8 mouse cellular contexts compared by ENCODE assay signal in genomic region chr15:103339961-103340337, GRCm38 (mm10). TPM values are rescaled to one million over a fixed set of nuclear protein-coding genes. Genes with fewer than 3 reads are reported as not detected.
DNase-seq lines count a peak whose midpoint lies in the region; ATAC-seq and TF ChIP-seq lines count a peak whose summit lies in the region.

Gene Zfp385a (minus strand): TSS chr15:103340093.

- peaks cover 76% of the 10 kb centered on the region for H3K4me1 ChIP-seq in forebrain, embryonic 10.5 days
- 0 out of 2 replicates have a peak, but pooled peaks cover 3% of the 10 kb centered on the region for H3K4me1 ChIP-seq in small intestine, adult 2 months (ENCODE audit: control insufficient read depth, insufficient read depth, insufficient read length, low read length)

- in situ Hi-C loops in Patski (cut with MboI; ENCODE audit: low pct_unique_long_range_greater_than_20kb): no loop called here

- no peaks in the 10 kb centered on the region for H3K9me3 ChIP-seq in forebrain, embryonic 10.5 days

- H3K79me2 ChIP-seq in macrophage (ENCODE audit: inconsistent target): peaks cover 30% of the 10 kb centered on the region; the same call in 1 of the 2 replicates

- POLR2A ChIA-PET in Patski (lab: Charles Lee): no interaction called here

- peak within 1 kb of the TSS; percentile 79 for H3K27ac ChIP-seq in forebrain, embryonic 10.5 days
- H3K27ac ChIP-seq in macrophage: peak within 1 kb of the TSS; percentile 43
- H3K27ac ChIP-seq in small intestine, adult 2 months (ENCODE audit: insufficient read depth, low read depth, low read length): no peak within 1 kb of the TSS

- TF ChIP-seq CTCF in Patski (IDR thresholded peaks at IDR 0.05): no peak
- no peak for TF ChIP-seq CTCF in small intestine, adult 2 months (IDR thresholded peaks at IDR 0.05; ENCODE audit: extremely low read depth, insufficient read length, insufficient replicate concordance, low read depth, low read length)

- peak within 1 kb of the TSS; percentile 74 for H3K4me3 ChIP-seq in forebrain, embryonic 10.5 days
- H3K4me3 ChIP-seq in macrophage (ENCODE audit: inconsistent target): peak within 1 kb of the TSS; percentile 82
- H3K4me3 ChIP-seq in small intestine, adult 2 months (ENCODE audit: low read depth, low read length): peak within 1 kb of the TSS; percentile 79

- 0% methylated on average over 26 of the region's 26 CpGs for WGBS in forebrain, embryonic 10.5 days
- 2% methylated on average over 26 of the region's 26 CpGs for WGBS in macrophage (ENCODE audit: missing documents)
- WGBS in small intestine, adult 2 months: 1% methylated on average over 26 of the region's 26 CpGs

- no peak for TF ChIP-seq POLR2A in small intestine, adult 2 months (IDR thresholded peaks at IDR 0.05; ENCODE audit: low read depth, low read length)

- DNase-seq in CD8-positive naive resting alpha-beta T cell, adult 2 months (ENCODE audit: low read depth in 2 of 2, low spot score in 2 of 2): peak; percentile 55 to 69
- no peak for DNase-seq in Patski (ENCODE audit: low read depth, low spot score)
- DNase-seq in forebrain, embryonic 10.5 days (ENCODE audit: extremely low spot score, low spot score): peak; percentile 34
- peak; percentile 44 for DNase-seq in heart, postnatal 4 days
- DNase-seq in layer of hippocampus, postnatal 36 days: peak; percentile 62 to 66
- DNase-seq in ovary, postnatal 14 days (ENCODE audit: low spot score): no peak

- H3K27me3 ChIP-seq in Patski: no peaks in the 10 kb centered on the region
- H3K27me3 ChIP-seq in forebrain, embryonic 10.5 days (ENCODE audit: poor library complexity, severe bottlenecking): peaks cover 70% of the 10 kb centered on the region
- peaks cover 8% of the 10 kb centered on the region for H3K27me3 ChIP-seq in small intestine, adult 2 months (ENCODE audit: control insufficient read depth, insufficient read depth, low read length)

- peak; percentile 52 for ATAC-seq in Patski

- peaks cover 15% of the 10 kb centered on the region for H3K36me3 ChIP-seq in forebrain, embryonic 10.5 days (replicated peaks)
- peaks cover 14% of the 10 kb centered on the region for H3K36me3 ChIP-seq in macrophage (ENCODE audit: inconsistent target)
- peaks cover 2% of the 10 kb centered on the region; the same call in 1 of the 2 replicates for H3K36me3 ChIP-seq in small intestine, adult 2 months (ENCODE audit: control insufficient read depth, insufficient read depth, low read length)

- CTCF ChIA-PET in Patski (lab: Charles Lee): interaction anchor here (0.9 to 4.0 kb wide), 6 partner anchors 16 to 53 kb away, joined by 3 to 22 read pairs (median 4); no protein-coding TSS in a partner anchor

RNA-seq across cellular contexts. Expression of gene Zfp385a, which starts in this region (rescaled TPM):
- polyA plus RNA-seq in Patski (2021) (22.9 TPM), macrophage (2018) (38.1 to 73.9 TPM (median 63.3 TPM) in 3 replicates)
- polyA plus RNA-seq in forebrain, embryonic 10.5 days (2016; fragmentation: Nextera tagmentation; extraction: Ambion mirVana): 23.1 and 23.6 TPM in 2 replicates
- total RNA-seq in heart, postnatal 4 days (2021): 10 to 100 TPM; 21.9 to 22.0 TPM
- total RNA-seq in layer of hippocampus, postnatal 36 days (2021): 10 to 100 TPM; 38.7 to 39.7 TPM
- 10 to 100 TPM; 10.2 to 43.2 (median 26.3) TPM for total RNA-seq in macrophage (2018; cell fraction: chromatin; rRNA removed)
- total RNA-seq in macrophage (2018; cell fraction: cytosol; rRNA removed): 10 to 100 TPM; 50.8 to 93.1 (median 78.8) TPM
- 10 to 100 TPM; 21.9 to 59.1 (median 37.0) TPM for total RNA-seq in macrophage (2018; cell fraction: nucleus; rRNA removed)
- 6.1 and 7.5 TPM in 2 replicates for polyA plus RNA-seq in small intestine, adult 2 months (2012; rRNA removed)

Comparison
In these comparisons a context has a peak if more than half of its experiments do, and no peak if none do; other contexts are left out.
1. DNase-seq: peak in CD8-positive naive resting alpha-beta T cell, adult 2 months (2 of 2), forebrain, embryonic 10.5 days (single experiment), heart, postnatal 4 days (single experiment) and layer of hippocampus, postnatal 36 days (2 of 2); none in Patski (single experiment) and ovary, postnatal 14 days (single experiment).
2. Peak in every context shown above with its lines, with median percentiles within 50 percentile points of each other: H3K4me3 ChIP-seq.